Mouse (Mus musculus): ENCODE results near the gene Myog. TPM values are rescaled to one million over a fixed set of nuclear protein-coding genes. Genes with fewer than 3 reads are reported as not detected.

Gene Myog
- polyA plus RNA-seq, 1 experiment from 2014 or later = 0.32 TPM

- no peaks in the 10 kb centered on the region for H3K9me3 ChIP-seq (ENCODE audit: control insufficient read depth, low read length)
- no peak overlapping the region for H3K27ac ChIP-seq (ENCODE audit: low read length)
- no peak overlapping the region for H3K4me3 ChIP-seq (ENCODE audit: low read length)
- H3K4me2 ChIP-seq (ENCODE audit: low read depth, low read length) = no peak overlapping the region
- H3K36me3 ChIP-seq (ENCODE audit: control insufficient read depth, insufficient read depth, low read length) = no peaks in the 10 kb centered on the region
- no peaks in the 10 kb centered on the region for H3K27me3 ChIP-seq (replicated peaks; ENCODE audit: control insufficient read depth, insufficient read depth, low read length)
- no peaks in the 10 kb centered on the region for H3K4me1 ChIP-seq (ENCODE audit: control insufficient read depth, insufficient read depth, low read length)
- H3K9ac ChIP-seq (ENCODE audit: low read depth, low read length) = no peak overlapping the region
- WGBS = 76% methylated on average over 4 of the region's 4 CpGs
- no peak for ATAC-seq
Measured at GRCm38 (mm10) chr1:134281563-134281962, 8.2 kb upstream of the Myog start.

GRCm38 (mm10) chr1:134282342-134282741 lies 7.4 kb upstream of the Myog start:
- ATAC-seq = no peak

GRCm38 (mm10) chr1:134283108-134283507 lies 6.7 kb upstream of the Myog start:
- Histone ChIP-seq H3K9me3 (ENCODE audit: control insufficient read depth, low read length) (no peaks in the 10 kb centered on the region), H3K9ac (ENCODE audit: low read depth, low read length) (no peak overlapping the region), H3K27ac (ENCODE audit: low read length) (no peak overlapping the region), H3K4me3 (ENCODE audit: low read length) (no peak overlapping the region), H3K36me3 (ENCODE audit: control insufficient read depth, insufficient read depth, low read length) (no peaks in the 10 kb centered on the region), H3K4me2 (ENCODE audit: low read depth, low read length) (no peak overlapping the region), H3K4me1 (ENCODE audit: control insufficient read depth, insufficient read depth, low read length) (no peaks in the 10 kb centered on the region), H3K27me3 (replicated peaks; ENCODE audit: control insufficient read depth, insufficient read depth, low read length) (no peaks in the 10 kb centered on the region)
- WGBS = 63% methylated on average over 1 of the region's 1 CpGs
- ATAC-seq = no peak

More at GRCm38 (mm10) chr1:134282342-134282741, 7.4 kb upstream of the Myog start:
- H3K27me3 ChIP-seq (replicated peaks; ENCODE audit: control insufficient read depth, insufficient read depth, low read length) = no peaks in the 10 kb centered on the region
- H3K4me3 ChIP-seq (ENCODE audit: low read length) = no peak overlapping the region
- no peak overlapping the region for H3K27ac ChIP-seq (ENCODE audit: low read length)
- H3K36me3 ChIP-seq (ENCODE audit: control insufficient read depth, insufficient read depth, low read length) = no peaks in the 10 kb centered on the region
- H3K9ac ChIP-seq (ENCODE audit: low read depth, low read length) = no peak overlapping the region
- H3K9me3 ChIP-seq (ENCODE audit: control insufficient read depth, low read length) = no peaks in the 10 kb centered on the region
- H3K4me1 ChIP-seq (ENCODE audit: control insufficient read depth, insufficient read depth, low read length) = no peaks in the 10 kb centered on the region
- 51% methylated on average over 3 of the region's 3 CpGs for WGBS
- H3K4me2 ChIP-seq (ENCODE audit: low read depth, low read length) = no peak overlapping the region

GRCm38 (mm10) chr1:134285458-134286120 lies 4.2 kb upstream of the Myog start:
- H3K4me2 ChIP-seq (ENCODE audit: low read depth, low read length) = no peak overlapping the region
- no peaks in the 10 kb centered on the region for H3K36me3 ChIP-seq (ENCODE audit: control insufficient read depth, insufficient read depth, low read length)
- WGBS = 58% methylated on average over 10 of the region's 10 CpGs
- H3K9ac ChIP-seq (ENCODE audit: low read depth, low read length) = no peak overlapping the region
- no peak overlapping the region for H3K27ac ChIP-seq (ENCODE audit: low read length)
- no peaks in the 10 kb centered on the region for H3K4me1 ChIP-seq (ENCODE audit: control insufficient read depth, insufficient read depth, low read length)
- H3K9me3 ChIP-seq (ENCODE audit: control insufficient read depth, low read length) = no peaks in the 10 kb centered on the region
- H3K4me3 ChIP-seq (ENCODE audit: low read length) = no peak overlapping the region
- no peaks in the 10 kb centered on the region for H3K27me3 ChIP-seq (replicated peaks; ENCODE audit: control insufficient read depth, insufficient read depth, low read length)
- no peak for ATAC-seq

- Histone ChIP-seq H3K27me3 (replicated peaks; ENCODE audit: control insufficient read depth, insufficient read depth, low read length) (no peaks in the 10 kb centered on the region), H3K4me2 (ENCODE audit: low read depth, low read length) (no peak overlapping the region), H3K4me1 (ENCODE audit: control insufficient read depth, insufficient read depth, low read length) (peaks cover 15% of the 10 kb centered on the region; the same call in 1 of the 2 replicates), H3K36me3 (ENCODE audit: control insufficient read depth, insufficient read depth, low read length) (no peaks in the 10 kb centered on the region), H3K27ac (ENCODE audit: low read length) (no peak overlapping the region), H3K9me3 (ENCODE audit: control insufficient read depth, low read length) (no peaks in the 10 kb centered on the region), H3K9ac (ENCODE audit: low read depth, low read length) (no peak overlapping the region), H3K4me3 (ENCODE audit: low read length) (no peak overlapping the region)
- no peak for ATAC-seq
- 73% methylated on average over 3 of the region's 3 CpGs for WGBS
Measured at GRCm38 (mm10) chr1:134288239-134288638, 1.6 kb upstream of the Myog start.

GRCm38 (mm10) chr1:134290300-134290699 lies 511 bp downstream of the Myog start:
- no peaks in the 10 kb centered on the region for H3K27me3 ChIP-seq (replicated peaks; ENCODE audit: control insufficient read depth, insufficient read depth, low read length)
- ATAC-seq = no peak
- no peak overlapping the region for H3K4me3 ChIP-seq (ENCODE audit: low read length)
- no peaks in the 10 kb centered on the region for H3K36me3 ChIP-seq (ENCODE audit: control insufficient read depth, insufficient read depth, low read length)
- WGBS = 90% methylated on average over 13 of the region's 13 CpGs
- H3K4me2 ChIP-seq (ENCODE audit: low read depth, low read length) = no peak overlapping the region
- peaks cover 24% of the 10 kb centered on the region; the same call in 1 of the 2 replicates for H3K4me1 ChIP-seq (ENCODE audit: control insufficient read depth, insufficient read depth, low read length)
- H3K9me3 ChIP-seq (ENCODE audit: control insufficient read depth, low read length) = no peaks in the 10 kb centered on the region
- H3K9ac ChIP-seq (ENCODE audit: low read depth, low read length) = no peak overlapping the region
- no peak overlapping the region for H3K27ac ChIP-seq (ENCODE audit: low read length)

GRCm38 (mm10) chr1:134290909-134291308 lies 1.1 kb downstream of the Myog start:
- 70% methylated on average over 5 of the region's 5 CpGs for WGBS
- Histone ChIP-seq H3K27ac (ENCODE audit: low read length) (no peak overlapping the region), H3K36me3 (ENCODE audit: control insufficient read depth, insufficient read depth, low read length) (no peaks in the 10 kb centered on the region), H3K4me3 (ENCODE audit: low read length) (no peak overlapping the region), H3K4me1 (ENCODE audit: control insufficient read depth, insufficient read depth, low read length) (peaks cover 24% of the 10 kb centered on the region; the same call in 1 of the 2 replicates), H3K4me2 (ENCODE audit: low read depth, low read length) (no peak overlapping the region), H3K9me3 (ENCODE audit: control insufficient read depth, low read length) (no peaks in the 10 kb centered on the region; the same call in 1 of the 2 replicates), H3K27me3 (replicated peaks; ENCODE audit: control insufficient read depth, insufficient read depth, low read length) (no peaks in the 10 kb centered on the region), H3K9ac (ENCODE audit: low read depth, low read length) (no peak overlapping the region)
- ATAC-seq = no peak

GRCm38 (mm10) chr1:134291555-134291954 lies 1.8 kb downstream of the Myog start:
- H3K4me3 ChIP-seq (ENCODE audit: low read length) = no peak overlapping the region
- no peaks in the 10 kb centered on the region; the same call in 1 of the 2 replicates for H3K9me3 ChIP-seq (ENCODE audit: control insufficient read depth, low read length)
- no peaks in the 10 kb centered on the region for H3K36me3 ChIP-seq (ENCODE audit: control insufficient read depth, insufficient read depth, low read length)
- H3K4me1 ChIP-seq (ENCODE audit: control insufficient read depth, insufficient read depth, low read length) = peaks cover 24% of the 10 kb centered on the region; the same call in 1 of the 2 replicates
- no peak overlapping the region for H3K27ac ChIP-seq (ENCODE audit: low read length)
- ATAC-seq = no peak
- H3K9ac ChIP-seq (ENCODE audit: low read depth, low read length) = no peak overlapping the region
- no peaks in the 10 kb centered on the region for H3K27me3 ChIP-seq (replicated peaks; ENCODE audit: control insufficient read depth, insufficient read depth, low read length)
- H3K4me2 ChIP-seq (ENCODE audit: low read depth, low read length) = no peak overlapping the region
- 69% methylated on average over 8 of the region's 8 CpGs for WGBS

- no peaks in the 10 kb centered on the region for H3K27me3 ChIP-seq (replicated peaks; ENCODE audit: control insufficient read depth, insufficient read depth, low read length)
- no peak overlapping the region for H3K4me3 ChIP-seq (ENCODE audit: low read length)
- no peak overlapping the region for H3K27ac ChIP-seq (ENCODE audit: low read length)
- no peak overlapping the region for H3K9ac ChIP-seq (ENCODE audit: low read depth, low read length)
- H3K4me1 ChIP-seq (ENCODE audit: control insufficient read depth, insufficient read depth, low read length) = peaks cover 24% of the 10 kb centered on the region; the same call in 1 of the 2 replicates
- no peaks in the 10 kb centered on the region for H3K36me3 ChIP-seq (ENCODE audit: control insufficient read depth, insufficient read depth, low read length)
- no peak for ATAC-seq
- H3K9me3 ChIP-seq (ENCODE audit: control insufficient read depth, low read length) = no peaks in the 10 kb centered on the region; the same call in 1 of the 2 replicates
- no peak overlapping the region for H3K4me2 ChIP-seq (ENCODE audit: low read depth, low read length)
- 23% methylated on average over 5 of the region's 5 CpGs for WGBS
Measured at GRCm38 (mm10) chr1:134292073-134292472, 2.3 kb downstream of the Myog start.

Data from intestine, embryonic 16.5 days (tissue).